Mouse (Mus musculus) limb, embryonic 14.5 days (tissue): Measurements from ENCODE around the gene Bmpr1a. TPM values are rescaled to one million over a fixed set of nuclear protein-coding genes. Genes with fewer than 3 reads are reported as not detected.
A peak's percentile ranks its signal among the peaks of the same experiment; 100 is the strongest.

Experiments
- ATAC-seq: fragments of 200-750 bp; cut with Nextera tagmentation; 2 replicates; pipeline ENCODE4 v1.8.0; 2017; ENCODE audit warnings: low read depth, moderate number of reproducible peaks, moderate TSS enrichment; ENCODE audit not compliant: low FRiP score
- DNase-seq: peaks from one replicate; pipeline ENCODE4 v3.0.0-alpha.2; 2015; ENCODE audit warnings: low spot score
- H3K27ac ChIP-seq: fragments of 300-500 bp; sonication (generic); replicated peaks from 2 replicates; pipeline ENCODE4 v1.5.1; 2014; ENCODE audit warnings: low read depth, mild to moderate bottlenecking, low read length, moderate library complexity, mixed read lengths
- H3K27me3 ChIP-seq: fragments of 300-500 bp; sonication (generic); 2 replicates; pipeline ENCODE4 v1.6.1; 2014; ENCODE audit warnings: low read length, mixed read lengths; ENCODE audit not compliant: control insufficient read depth, insufficient read depth
- H3K36me3 ChIP-seq: fragments of 300-500 bp; sonication (generic); 2 replicates; pipeline ENCODE4 v1.6.1; 2014; ENCODE audit warnings: mild to moderate bottlenecking, low read length, moderate library complexity, mixed read lengths; ENCODE audit not compliant: control insufficient read depth, insufficient read depth
- H3K4me1 ChIP-seq: fragments of 300-500 bp; sonication (generic); 2 replicates; pipeline ENCODE4 v1.6.1; 2014; ENCODE audit warnings: antibody characterized with exemption, low read length, mixed read lengths; ENCODE audit not compliant: control insufficient read depth, insufficient read depth
- H3K4me2 ChIP-seq: fragments of 300-500 bp; sonication (generic); replicated peaks from 2 replicates; pipeline ENCODE4 v1.6.1; 2014; ENCODE audit warnings: low read depth, mild to moderate bottlenecking, low read length, moderate library complexity; ENCODE audit not compliant: severe bottlenecking
- H3K4me3 ChIP-seq: fragments of 300-500 bp; sonication (generic); replicated peaks from 2 replicates; pipeline ENCODE4 v1.5.1; 2014; ENCODE audit warnings: low read length
- H3K9ac ChIP-seq: fragments of 300-500 bp; sonication (generic); 2 replicates; pipeline ENCODE4 v1.6.1; 2014; ENCODE audit warnings: mild to moderate bottlenecking, low read depth, low read length, moderate library complexity; ENCODE audit not compliant: severe bottlenecking
- H3K9me3 ChIP-seq: fragments of 300-500 bp; sonication (generic); 2 replicates; pipeline ENCODE4 v1.6.1; 2016; ENCODE audit warnings: low read length; ENCODE audit not compliant: control insufficient read depth
- POLR2A ChIP-seq: fragments of 200-500 bp; IDR thresholded peaks from 2 replicates; pipeline ENCODE4 v1.8.0; 2012; ENCODE audit warnings: inconsistent platforms, mild to moderate bottlenecking, moderate library complexity, borderline replicate concordance; ENCODE audit not compliant: insufficient read depth, insufficient read length; ENCODE audit errors: extremely low read depth
- WGBS: fragments of 180-500 bp; shearing (Covaris S2); extraction: QIAGEN DNeasy Blood & Tissue Kit; methylation state at CpG from one replicate; pipeline ENCODE4 v1.1.7; 2014; 5-methylcytosine and 5-hydroxymethylcytosine counted together
- polyA plus RNA-seq, 2 experiments: library from polyadenylated mRNA; depleted of rRNA in 1 of 2; stranded (reverse) in 1 of 2; unstranded in 1 of 2; fragments of >200 nt; fragmentation: Nextera tagmentation in 1 of 2; extraction: Ambion mirVana in 1 of 2; gene quantifications; 2 replicates each; pipeline versions ENCODE4 v1.2.1 to v1.2.3; 2012 to 2014

The Bmpr1a gene
- polyA plus RNA-seq, 2 experiments, result 44.3 to 72.1 TPM

GRCm38 (mm10) chr14:34532536-34532935 lies 29.4 kb upstream of the Bmpr1a start:
- 61% methylated on average over 6 of the region's 6 CpGs for WGBS
- ATAC-seq, result no peak

GRCm38 (mm10) chr14:34528804-34529203 lies 25.7 kb upstream of the Bmpr1a start:
- no peak for TF ChIP-seq POLR2A
- no peak overlapping the region for H3K9ac ChIP-seq

More at GRCm38 (mm10) chr14:34532536-34532935, 29.4 kb upstream of the Bmpr1a start:
- Histone ChIP-seq H3K4me1 (no peaks in the 10 kb centered on the region), H3K9ac (no peak overlapping the region), H3K36me3 (no peaks in the 10 kb centered on the region), H3K9me3 (no peaks in the 10 kb centered on the region; the same call in 1 of the 2 replicates), H3K4me3 (no peak overlapping the region), H3K4me2 (no peak overlapping the region), H3K27me3 (no peaks in the 10 kb centered on the region), H3K27ac (no peak overlapping the region)
- no peak for TF ChIP-seq POLR2A
- DNase-seq, result peak; percentile 45

DNA sequence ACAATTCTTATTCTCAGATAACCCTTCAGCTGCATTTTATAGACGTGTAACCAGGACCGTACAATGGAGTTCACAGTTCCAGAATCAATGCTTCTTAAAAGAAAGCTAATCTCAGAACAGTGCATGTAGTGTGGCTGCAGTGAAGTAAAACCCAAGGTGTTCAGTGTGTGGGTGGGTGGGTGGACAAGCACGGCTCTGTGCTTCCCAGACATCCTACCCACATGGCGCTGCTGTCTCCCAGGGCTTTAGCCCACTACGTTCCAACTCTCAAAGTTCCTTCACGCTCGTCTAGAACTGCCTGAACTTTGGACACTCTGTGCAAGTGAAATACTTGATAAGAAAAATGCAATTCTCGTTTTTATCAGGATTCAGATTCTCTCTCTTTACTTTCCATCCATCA lies 19.6 kb upstream of the Bmpr1a start, which contains the start of gene 9230112D13Rik:
TSS of gene 9230112D13Rik (minus strand) at position 101 of the 400 bp plus-strand sequence.
- Histone ChIP-seq H3K36me3 (no peaks in the 10 kb centered on the region), H3K27me3 (no peaks in the 10 kb centered on the region), H3K4me2 (no peak within 1 kb of the TSS), H3K4me1 (no peaks in the 10 kb centered on the region), H3K9me3 (no peaks in the 10 kb centered on the region), H3K27ac (no peak within 1 kb of the TSS), H3K4me3 (no peak within 1 kb of the TSS), H3K9ac (no peak within 1 kb of the TSS)
- 84% methylated on average over 8 of the region's 8 CpGs for WGBS
- no peak for TF ChIP-seq POLR2A
- no peak for ATAC-seq
- DNase-seq, result no peak

More at GRCm38 (mm10) chr14:34528804-34529203, 25.7 kb upstream of the Bmpr1a start:
- Histone ChIP-seq H3K27me3 (no peaks in the 10 kb centered on the region), H3K4me2 (no peak overlapping the region), H3K4me3 (no peak overlapping the region), H3K4me1 (no peaks in the 10 kb centered on the region), H3K27ac (no peak overlapping the region), H3K36me3 (no peaks in the 10 kb centered on the region), H3K9me3 (no peaks in the 10 kb centered on the region; the same call in 1 of the 2 replicates)
- no peak for DNase-seq
- no peak for ATAC-seq
- WGBS, result 80% methylated on average over 8 of the region's 8 CpGs

GRCm38 (mm10) chr14:34517959-34518544 lies 14.9 kb upstream of the Bmpr1a start:
- peaks cover 7% of the 10 kb centered on the region; the same call in 1 of the 2 replicates for H3K4me1 ChIP-seq
- no peak overlapping the region for H3K27ac ChIP-seq
- H3K9me3 ChIP-seq, result no peaks in the 10 kb centered on the region
- no peaks in the 10 kb centered on the region for H3K36me3 ChIP-seq
- no peak overlapping the region for H3K4me3 ChIP-seq
- DNase-seq (no peak), ATAC-seq (no peak)
- 73% methylated on average over 8 of the region's 8 CpGs for WGBS
- TF ChIP-seq POLR2A, result no peak
- H3K9ac ChIP-seq, result no peak overlapping the region
- no peak overlapping the region for H3K4me2 ChIP-seq
- no peaks in the 10 kb centered on the region for H3K27me3 ChIP-seq

DNA sequence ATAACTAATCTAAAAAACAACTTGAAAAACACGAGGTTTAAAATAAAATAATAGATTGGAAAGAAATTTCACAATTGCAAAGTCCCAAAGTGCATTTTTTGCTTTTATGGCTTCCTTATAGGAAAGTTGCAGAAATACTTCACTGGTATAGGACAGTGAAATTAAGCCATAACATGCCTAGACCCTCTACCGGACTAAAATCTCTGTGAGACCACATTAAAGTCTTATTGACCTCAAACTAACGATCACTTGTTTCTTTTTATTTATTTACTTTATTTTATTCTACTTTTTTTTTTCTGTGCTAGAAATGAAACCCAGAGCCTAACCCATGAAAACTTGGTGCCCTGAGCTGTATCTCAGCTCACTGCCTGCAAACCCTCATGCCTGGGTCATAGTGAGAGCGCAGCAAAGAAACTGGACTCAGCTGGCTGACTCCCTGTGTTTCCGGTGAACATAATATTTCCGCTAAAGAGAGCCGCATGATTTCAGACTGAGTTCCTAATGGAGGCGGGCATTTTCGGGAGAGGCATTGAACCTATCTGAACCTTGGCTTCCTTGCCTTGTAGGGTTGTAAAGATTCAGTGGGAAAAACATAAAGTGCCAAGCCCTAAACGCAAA lies 13.9 kb upstream of the Bmpr1a start:
- no peak overlapping the region for H3K4me2 ChIP-seq
- H3K36me3 ChIP-seq, result no peaks in the 10 kb centered on the region
- H3K27ac ChIP-seq, result no peak overlapping the region
- 60% methylated on average over 10 of the region's 10 CpGs for WGBS
- no peaks in the 10 kb centered on the region for H3K9me3 ChIP-seq
- no peak overlapping the region for H3K9ac ChIP-seq
- no peak overlapping the region for H3K4me3 ChIP-seq
- no peak for TF ChIP-seq POLR2A
- ATAC-seq (no peak), DNase-seq (no peak)
- H3K4me1 ChIP-seq, result peaks cover 7% of the 10 kb centered on the region; the same call in 1 of the 2 replicates
- H3K27me3 ChIP-seq, result no peaks in the 10 kb centered on the region
